Mouse (Mus musculus) midbrain, postnatal 0 days (tissue): ENCODE measurements at regions not wholly inside any gene's neighbourhood (a gene's known extent, or its start where the extent isn't known, plus 50 kb on each side); places are given as distances from the start of the nearest gene placed in this dataset.

ENCODE experiments used
- ATAC-seq: fragments of 200-750 bp; cut with Nextera tagmentation; 2 replicates; pipeline ENCODE4 v1.8.0; 2017; ENCODE audit warnings: moderate number of reproducible peaks, mild to moderate bottlenecking, moderate TSS enrichment, moderate library complexity; ENCODE audit not compliant: low FRiP score
- DNase-seq: peaks from one replicate; pipeline ENCODE4 v3.0.0-alpha.2; 2015; ENCODE audit warnings: low spot score
- H3K27ac ChIP-seq: fragments of 300-500 bp; sonication (generic); 2 replicates; pipeline ENCODE4 v1.5.1; 2014; ENCODE audit warnings: low read depth, mild to moderate bottlenecking, low read length, mixed read lengths
- H3K27me3 ChIP-seq: fragments of 300-500 bp; sonication (generic); 2 replicates; pipeline ENCODE4 v1.6.1; 2014; ENCODE audit warnings: low read length, control low read depth, mixed read lengths; ENCODE audit not compliant: insufficient read depth
- H3K36me3 ChIP-seq: fragments of 300-500 bp; sonication (generic); 2 replicates; pipeline ENCODE4 v1.6.1; 2014; ENCODE audit warnings: low read length, control low read depth, mixed read lengths; ENCODE audit not compliant: insufficient read depth
- H3K4me1 ChIP-seq: fragments of 300-500 bp; sonication (generic); 2 replicates; pipeline ENCODE4 v1.6.1; 2014; ENCODE audit warnings: mild to moderate bottlenecking, control low read depth, antibody characterized with exemption, low read length, mixed read lengths; ENCODE audit not compliant: insufficient read depth
- H3K4me2 ChIP-seq: fragments of 300-500 bp; sonication (generic); 2 replicates; pipeline ENCODE4 v1.6.1; 2014; ENCODE audit warnings: low read depth, mild to moderate bottlenecking, low read length, mixed read lengths; ENCODE audit not compliant: poor library complexity, severe bottlenecking
- H3K4me3 ChIP-seq: fragments of 300-500 bp; sonication (generic); 2 replicates; pipeline ENCODE4 v1.5.1; 2014; ENCODE audit warnings: low read depth, mild to moderate bottlenecking, low read length, moderate library complexity
- H3K9ac ChIP-seq: fragments of 300-500 bp; sonication (generic); replicated peaks from 2 replicates; pipeline ENCODE4 v1.6.1; 2014; ENCODE audit warnings: mild to moderate bottlenecking, low read length, moderate library complexity, mixed read lengths; ENCODE audit not compliant: poor library complexity, severe bottlenecking
- H3K9me3 ChIP-seq: fragments of 300-500 bp; sonication (generic); 2 replicates; pipeline ENCODE4 v1.6.1; 2016; ENCODE audit warnings: low read length, control low read depth
- CTCF ChIP-seq: IDR thresholded peaks from 2 replicates; pipeline ENCODE4 v1.5.1; 2016; ENCODE audit warnings: antibody characterized with exemption, mild to moderate bottlenecking
- WGBS: fragments of 180-500 bp; shearing (Covaris S2); extraction: QIAGEN DNeasy Blood & Tissue Kit; methylation state at CpG from one replicate; pipeline ENCODE4 v1.1.7; 2014; 5-methylcytosine and 5-hydroxymethylcytosine counted together

DNA sequence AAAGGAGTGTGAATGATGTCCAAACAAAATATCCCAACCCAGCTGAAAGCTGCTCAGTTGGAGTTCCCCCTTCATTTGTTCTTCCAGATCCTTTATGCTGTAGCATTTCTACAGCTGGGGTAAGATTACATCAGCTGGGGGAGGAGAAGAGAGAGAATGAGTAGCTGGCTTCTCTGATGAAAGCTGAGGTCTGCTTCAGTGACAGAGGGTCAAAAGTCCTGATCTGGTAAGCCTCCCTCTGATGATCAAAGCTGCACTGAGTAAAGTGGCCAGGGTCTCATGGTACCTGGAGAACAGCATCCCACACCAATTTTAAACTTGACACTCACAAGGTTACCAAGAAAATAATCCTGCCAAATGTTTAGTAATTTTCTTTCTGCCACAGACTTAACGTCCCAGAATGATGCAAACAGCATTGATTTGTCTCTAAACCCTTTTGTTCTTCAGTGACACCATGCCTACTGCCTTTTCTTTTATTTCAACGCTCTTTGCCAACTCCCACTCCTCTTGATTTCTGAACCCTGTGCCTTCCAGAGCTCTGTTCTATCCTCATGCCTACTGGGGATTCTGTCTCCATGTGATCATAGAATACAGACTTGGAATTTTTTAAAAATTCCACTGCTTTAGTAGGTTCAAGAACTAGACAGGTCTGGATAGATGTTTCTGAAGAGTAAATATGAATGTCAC lies 119.3 kb upstream of the Fshr start:
- no peak for ATAC-seq
- H3K27me3 ChIP-seq: no peaks in the 10 kb centered on the region
- H3K4me1 ChIP-seq: no peaks in the 10 kb centered on the region
- WGBS: 29% methylated on average over 2 of the region's 2 CpGs
- H3K36me3 ChIP-seq: no peaks in the 10 kb centered on the region
- no peak for TF ChIP-seq CTCF
- no peak overlapping the region for H3K4me3 ChIP-seq
- H3K4me2 ChIP-seq: no peak overlapping the region
- no peaks in the 10 kb centered on the region for H3K9me3 ChIP-seq
- H3K27ac ChIP-seq: no peak overlapping the region
- H3K9ac ChIP-seq: no peak overlapping the region
- no peak for DNase-seq

DNA sequence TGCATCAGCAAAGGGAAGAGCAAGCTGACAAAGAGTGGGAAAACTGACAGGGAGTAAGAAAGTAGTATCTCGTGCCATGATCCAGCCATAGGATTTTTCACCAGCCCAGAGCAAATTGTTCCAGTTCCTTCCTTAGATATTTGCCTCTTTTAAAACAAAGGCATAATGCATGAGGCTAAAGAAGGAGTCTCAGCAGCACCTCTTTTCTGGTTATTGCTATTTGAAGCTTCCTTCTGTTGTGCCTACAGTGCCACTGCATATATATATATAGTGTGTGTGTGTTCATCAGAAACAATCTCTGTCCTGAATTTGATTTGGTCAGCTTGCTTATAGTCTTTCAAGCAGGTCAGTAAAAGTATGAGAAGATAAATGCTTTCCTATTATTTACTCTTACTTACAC lies 117.9 kb upstream of the Fshr start:
- no peaks in the 10 kb centered on the region for H3K4me1 ChIP-seq
- ATAC-seq (no peak), DNase-seq (no peak)
- no peak overlapping the region for H3K27ac ChIP-seq
- H3K4me2 ChIP-seq: no peak overlapping the region
- H3K9ac ChIP-seq: no peak overlapping the region
- no peaks in the 10 kb centered on the region for H3K9me3 ChIP-seq
- H3K4me3 ChIP-seq: no peak overlapping the region
- TF ChIP-seq CTCF: no peak
- 89% methylated on average over 1 of the region's 1 CpGs for WGBS
- H3K36me3 ChIP-seq: no peaks in the 10 kb centered on the region
- H3K27me3 ChIP-seq: no peaks in the 10 kb centered on the region

DNA sequence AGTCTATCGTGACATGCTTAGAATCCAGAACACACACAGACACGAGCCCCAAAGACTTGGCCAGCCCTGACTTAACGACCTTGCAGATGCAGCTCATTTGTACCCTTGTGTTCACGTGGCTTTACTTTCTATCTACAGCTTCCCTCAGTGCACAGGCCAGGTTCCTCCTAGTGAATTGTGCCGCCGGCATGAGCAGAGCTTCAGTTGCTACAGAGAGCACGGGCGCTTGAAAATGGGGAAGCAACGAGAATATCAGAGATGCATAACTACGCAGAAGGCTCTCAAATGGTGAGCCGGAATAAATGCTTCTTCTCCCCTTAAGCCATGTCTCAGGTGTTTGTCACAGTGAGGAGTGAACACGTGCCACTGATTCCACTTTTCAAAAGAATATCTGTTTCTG lies 110.7 kb upstream of the Fshr start:
- Histone ChIP-seq H3K4me2 (no peak overlapping the region), H3K9ac (no peak overlapping the region), H3K4me1 (no peaks in the 10 kb centered on the region), H3K36me3 (no peaks in the 10 kb centered on the region), H3K4me3 (no peak overlapping the region), H3K9me3 (no peaks in the 10 kb centered on the region), H3K27ac (no peak overlapping the region), H3K27me3 (no peaks in the 10 kb centered on the region)
- WGBS: 91% methylated on average over 12 of the region's 12 CpGs
- ATAC-seq (no peak), DNase-seq (no peak)
- no peak for TF ChIP-seq CTCF

DNA sequence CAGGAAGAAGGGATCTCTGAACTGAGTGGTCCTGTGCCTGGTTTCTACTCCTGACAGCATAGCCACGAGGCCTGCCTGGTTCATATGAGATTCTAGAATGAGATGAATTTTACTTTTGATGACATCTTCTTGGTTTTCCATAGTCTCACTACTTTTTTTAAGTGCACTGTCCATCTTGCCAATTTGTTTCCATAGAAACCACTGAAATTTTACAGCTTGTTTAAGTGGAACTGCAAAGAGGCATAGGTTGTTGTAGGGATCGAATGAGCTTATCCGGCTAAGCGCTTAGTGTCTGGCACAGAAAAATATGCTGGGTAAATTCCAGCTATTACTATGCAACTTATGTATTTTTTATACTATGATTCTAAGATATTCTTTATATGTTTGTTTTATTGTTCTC lies 100.8 kb upstream of the Fshr start:
- WGBS: 71% methylated on average over 4 of the region's 4 CpGs
- DNase-seq: no peak

DNA sequence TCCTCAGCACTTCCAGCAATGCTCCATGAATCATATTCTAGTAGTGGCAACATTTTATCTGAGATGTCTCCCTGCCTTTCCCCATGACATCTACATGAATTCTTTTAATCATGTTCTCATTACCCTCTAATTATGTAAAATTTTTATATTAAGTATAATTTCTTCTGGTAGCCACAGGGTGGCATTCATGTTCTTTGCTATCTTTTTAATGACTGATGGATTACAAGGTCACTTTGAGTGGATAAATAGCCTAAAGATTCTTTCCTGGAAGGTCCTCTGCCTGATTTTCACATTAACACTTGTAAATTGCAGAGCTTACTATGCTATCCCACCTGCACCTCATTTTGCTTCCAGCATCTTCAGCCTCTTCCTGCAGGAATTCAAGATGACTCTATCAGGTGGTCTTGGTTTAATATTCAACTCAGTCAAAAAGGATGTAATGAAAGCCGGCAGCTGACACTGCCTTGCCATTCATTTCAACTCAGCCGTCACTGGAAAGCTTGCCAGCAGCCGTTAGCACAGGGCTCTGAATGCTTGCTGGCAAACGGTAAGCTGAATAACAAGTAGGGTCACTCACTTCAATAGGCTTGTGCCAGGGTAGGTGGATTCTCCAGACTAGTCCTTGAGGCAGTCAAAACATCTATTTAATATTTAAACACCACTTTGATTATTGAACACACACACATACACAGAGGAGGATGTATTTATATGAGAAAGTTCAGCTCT lies 97.0 kb upstream of the Fshr start:
- H3K4me3 ChIP-seq: no peak overlapping the region
- H3K9me3 ChIP-seq: no peaks in the 10 kb centered on the region
- DNase-seq (peak; percentile 61), ATAC-seq (peak; percentile 52)
- H3K27ac ChIP-seq: no peak overlapping the region
- 11% methylated on average over 4 of the region's 4 CpGs for WGBS
- no peaks in the 10 kb centered on the region for H3K27me3 ChIP-seq
- H3K9ac ChIP-seq: no peak overlapping the region
- TF ChIP-seq CTCF: peak; percentile 62
- H3K4me1 ChIP-seq: no peaks in the 10 kb centered on the region
- no peaks in the 10 kb centered on the region for H3K36me3 ChIP-seq
- no peak overlapping the region for H3K4me2 ChIP-seq

More for the DNA sequence above, 100.8 kb upstream of the Fshr start:
- H3K4me3 ChIP-seq: no peak overlapping the region
- H3K9ac ChIP-seq: no peak overlapping the region
- TF ChIP-seq CTCF: no peak
- H3K4me2 ChIP-seq: no peak overlapping the region
- H3K9me3 ChIP-seq: no peaks in the 10 kb centered on the region
- no peaks in the 10 kb centered on the region for H3K4me1 ChIP-seq
- H3K27me3 ChIP-seq: no peaks in the 10 kb centered on the region
- ATAC-seq: no peak
- no peak overlapping the region for H3K27ac ChIP-seq
- no peaks in the 10 kb centered on the region for H3K36me3 ChIP-seq

DNA sequence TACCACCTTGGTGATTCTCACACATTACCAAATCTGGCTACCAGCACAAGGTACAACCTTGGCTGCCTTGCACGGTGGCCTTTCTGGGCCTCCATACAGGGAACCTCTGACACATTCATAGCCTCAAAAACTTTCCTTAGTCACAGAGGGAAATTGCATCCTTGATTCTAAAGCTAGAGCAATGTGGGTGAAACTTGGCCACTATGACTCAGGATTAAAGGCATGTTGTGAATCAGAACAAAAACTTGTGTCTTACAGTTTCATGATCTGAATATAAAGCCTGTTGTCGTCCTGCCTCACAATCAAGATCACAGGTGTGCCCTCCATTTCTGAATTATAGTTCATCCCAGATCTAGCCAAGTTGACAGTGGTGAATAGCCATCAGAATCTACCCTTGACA lies 80.8 kb upstream of the Fshr start:
- Histone ChIP-seq H3K9me3 (0 out of 2 replicates have a peak, but pooled peaks cover 3% of the 10 kb centered on the region), H3K4me1 (no peaks in the 10 kb centered on the region), H3K27ac (no peak overlapping the region), H3K4me3 (no peak overlapping the region), H3K4me2 (no peak overlapping the region), H3K9ac (no peak overlapping the region), H3K27me3 (no peaks in the 10 kb centered on the region), H3K36me3 (no peaks in the 10 kb centered on the region)
- ATAC-seq (no peak), DNase-seq (no peak)
- TF ChIP-seq CTCF: no peak
- WGBS: 89% methylated on average over 2 of the region's 2 CpGs
